Mouse (Mus musculus): ENCODE data around the gene Rnf214. TPM values are rescaled to one million over a fixed set of nuclear protein-coding genes. Genes with fewer than 3 reads are reported as not detected.

Rnf214 gene
- total and polyA plus RNA-seq, 2 experiments, result 12.4 to 16.3 TPM

- Histone ChIP-seq H3K9ac (ENCODE audit: low read depth, low read length) (peak overlapping the region; percentile 71), H3K27me3 (ENCODE audit: control insufficient read depth, insufficient read depth, low read length) (no peaks in the 10 kb centered on the region), H3K4me3 (ENCODE audit: insufficient read depth, low read depth, low read length) (peak overlapping the region; percentile 21; the same call in 1 of the 2 replicates), H3K36me3 (ENCODE audit: control insufficient read depth, insufficient read depth, low read length) (peaks cover 15% of the 10 kb centered on the region; the same call in 1 of the 2 replicates), H3K79me2 (ENCODE audit: control insufficient read depth, insufficient read depth, low read length) (no peaks in the 10 kb centered on the region), H3K27ac (replicated peaks; ENCODE audit: insufficient read depth, low read depth, low read length) (peak overlapping the region; percentile 98), H3K4me1 (ENCODE audit: control insufficient read depth, insufficient read depth, low read length) (peaks cover 28% of the 10 kb centered on the region)
- DNase-seq (ENCODE audit: extremely low read depth, low read depth, low spot score), result peak; percentile 98
- 14% methylated on average over 11 of the region's 11 CpGs for WGBS
- no peak for TF ChIP-seq CTCF (IDR thresholded peaks at IDR 0.05; ENCODE audit: low read depth, low read length)
- TF ChIP-seq POLR2A (IDR thresholded peaks at IDR 0.05; ENCODE audit: extremely low read depth, insufficient read depth, low read length), result peak; percentile 41; the same call in 1 of the 2 replicates
Observed at GRCm38 (mm10) chr9:45932571-45933415, 26.1 kb upstream of the Rnf214 start.

- no peak for TF ChIP-seq POLR2A (IDR thresholded peaks at IDR 0.05; ENCODE audit: extremely low read depth, insufficient read depth, low read length)
- TF ChIP-seq CTCF (IDR thresholded peaks at IDR 0.05; ENCODE audit: low read depth, low read length), result no peak
- peak; percentile 83 for DNase-seq (ENCODE audit: extremely low read depth, low read depth, low spot score)
- peaks cover 22% of the 10 kb centered on the region; the same call in 1 of the 2 replicates for H3K36me3 ChIP-seq (ENCODE audit: control insufficient read depth, insufficient read depth, low read length)
- peak overlapping the region; percentile 98 for H3K27ac ChIP-seq (replicated peaks; ENCODE audit: insufficient read depth, low read depth, low read length)
- no peak overlapping the region for H3K4me3 ChIP-seq (ENCODE audit: insufficient read depth, low read depth, low read length)
- H3K9ac ChIP-seq (ENCODE audit: low read depth, low read length), result peak overlapping the region; percentile 22
- H3K4me1 ChIP-seq (ENCODE audit: control insufficient read depth, insufficient read depth, low read length), result peaks cover 24% of the 10 kb centered on the region
- H3K27me3 ChIP-seq (ENCODE audit: control insufficient read depth, insufficient read depth, low read length), result no peaks in the 10 kb centered on the region
- WGBS, result 7% methylated on average over 1 of the region's 1 CpGs
- H3K79me2 ChIP-seq (ENCODE audit: control insufficient read depth, insufficient read depth, low read length), result no peaks in the 10 kb centered on the region
Observed at GRCm38 (mm10) chr9:45931958-45932357, 25.2 kb upstream of the Rnf214 start.

DNA sequence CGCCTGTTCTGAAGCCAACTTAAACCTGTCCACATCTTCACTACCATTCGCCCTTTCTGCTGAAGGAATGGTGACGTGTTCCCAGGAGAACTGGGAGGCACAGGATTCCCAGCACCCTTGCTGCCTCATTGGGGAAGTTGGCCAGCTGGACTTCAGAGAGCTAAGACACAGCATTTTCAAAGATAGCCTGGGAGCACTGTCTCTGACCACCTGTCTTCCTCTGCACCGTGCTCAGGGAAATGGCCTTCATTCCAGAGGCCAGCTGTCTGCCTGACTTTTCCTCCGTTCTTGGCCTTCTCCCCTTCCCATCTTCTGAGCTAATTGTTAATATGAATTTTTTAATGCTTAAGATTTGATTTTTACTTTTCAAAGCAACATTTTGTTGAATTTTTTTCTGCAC lies 22.6 kb upstream of the Rnf214 start:
- DNase-seq (ENCODE audit: extremely low read depth, low read depth, low spot score), result no peak
- Histone ChIP-seq H3K9ac (ENCODE audit: low read depth, low read length) (no peak overlapping the region), H3K4me1 (ENCODE audit: control insufficient read depth, insufficient read depth, low read length) (peaks cover 24% of the 10 kb centered on the region), H3K79me2 (ENCODE audit: control insufficient read depth, insufficient read depth, low read length) (no peaks in the 10 kb centered on the region), H3K27me3 (ENCODE audit: control insufficient read depth, insufficient read depth, low read length) (no peaks in the 10 kb centered on the region), H3K27ac (replicated peaks; ENCODE audit: insufficient read depth, low read depth, low read length) (no peak overlapping the region), H3K36me3 (ENCODE audit: control insufficient read depth, insufficient read depth, low read length) (peaks cover 37% of the 10 kb centered on the region), H3K4me3 (ENCODE audit: insufficient read depth, low read depth, low read length) (no peak overlapping the region)
- WGBS, result 92% methylated on average over 5 of the region's 5 CpGs
- TF ChIP-seq CTCF (IDR thresholded peaks at IDR 0.05; ENCODE audit: low read depth, low read length) (no peak), POLR2A (IDR thresholded peaks at IDR 0.05; ENCODE audit: extremely low read depth, insufficient read depth, low read length) (no peak)

- H3K27me3 ChIP-seq (ENCODE audit: control insufficient read depth, insufficient read depth, low read length), result no peaks in the 10 kb centered on the region
- no peak overlapping the region for H3K4me3 ChIP-seq (ENCODE audit: insufficient read depth, low read depth, low read length)
- no peak overlapping the region for H3K9ac ChIP-seq (ENCODE audit: low read depth, low read length)
- DNase-seq (ENCODE audit: extremely low read depth, low read depth, low spot score), result no peak
- H3K4me1 ChIP-seq (ENCODE audit: control insufficient read depth, insufficient read depth, low read length), result peaks cover 16% of the 10 kb centered on the region
- H3K36me3 ChIP-seq (ENCODE audit: control insufficient read depth, insufficient read depth, low read length), result peaks cover 49% of the 10 kb centered on the region
- no peak overlapping the region for H3K27ac ChIP-seq (replicated peaks; ENCODE audit: insufficient read depth, low read depth, low read length)
- TF ChIP-seq POLR2A (IDR thresholded peaks at IDR 0.05; ENCODE audit: extremely low read depth, insufficient read depth, low read length) (no peak), CTCF (IDR thresholded peaks at IDR 0.05; ENCODE audit: low read depth, low read length) (no peak)
- 68% methylated on average over 1 of the region's 1 CpGs for whole genome bisulfite sequencing
- no peaks in the 10 kb centered on the region for H3K79me2 ChIP-seq (ENCODE audit: control insufficient read depth, insufficient read depth, low read length)
Observed at GRCm38 (mm10) chr9:45919895-45920294, 13.2 kb upstream of the Rnf214 start.

- 27% methylated on average over 5 of the region's 5 CpGs for WGBS
- peak overlapping the region; percentile 79 for H3K27ac ChIP-seq (replicated peaks; ENCODE audit: insufficient read depth, low read depth, low read length)
- no peak overlapping the region for H3K4me3 ChIP-seq (ENCODE audit: insufficient read depth, low read depth, low read length)
- peaks cover 57% of the 10 kb centered on the region for H3K36me3 ChIP-seq (ENCODE audit: control insufficient read depth, insufficient read depth, low read length)
- peak overlapping the region; percentile 3; the same call in 1 of the 2 replicates for H3K9ac ChIP-seq (ENCODE audit: low read depth, low read length)
- peak; percentile 94 for DNase-seq (ENCODE audit: extremely low read depth, low read depth, low spot score)
- TF ChIP-seq CTCF (IDR thresholded peaks at IDR 0.05; ENCODE audit: low read depth, low read length), result no peak
- TF ChIP-seq POLR2A (IDR thresholded peaks at IDR 0.05; ENCODE audit: extremely low read depth, insufficient read depth, low read length), result no peak
- no peaks in the 10 kb centered on the region for H3K79me2 ChIP-seq (ENCODE audit: control insufficient read depth, insufficient read depth, low read length)
- H3K27me3 ChIP-seq (ENCODE audit: control insufficient read depth, insufficient read depth, low read length), result no peaks in the 10 kb centered on the region
- H3K4me1 ChIP-seq (ENCODE audit: control insufficient read depth, insufficient read depth, low read length), result peaks cover 16% of the 10 kb centered on the region
Observed at GRCm38 (mm10) chr9:45917041-45917934, 10.6 kb upstream of the Rnf214 start.

All from liver, adult 2 months (tissue).